8 mouse cellular contexts compared by ENCODE assay signal in genomic region chr2:27043461-27043860, GRCm38 (mm10). TPM values are rescaled to one million over a fixed set of nuclear protein-coding genes. Genes with fewer than 3 reads are reported as not detected.
DNase-seq lines count a peak whose midpoint lies in the region; ATAC-seq and TF ChIP-seq lines count a peak whose summit lies in the region.

No protein-coding gene starts in this region.

- H3K9me3 ChIP-seq in E14TG2a.4 (ENCODE audit: low read length), result no peaks in the 10 kb centered on the region
- no peaks in the 10 kb centered on the region for H3K9me3 ChIP-seq in hindbrain, embryonic 11.5 days (ENCODE audit: control insufficient read depth, low read length)
- no peaks in the 10 kb centered on the region for H3K9me3 ChIP-seq in lung, embryonic 16.5 days (ENCODE audit: control insufficient read depth, low read length)

- ATAC-seq in hindbrain, embryonic 11.5 days (ENCODE audit: low FRiP score), result peak; percentile 78
- ATAC-seq in lung, embryonic 16.5 days (ENCODE audit: low read depth), result peak; percentile 72

- peaks cover 1% of the 10 kb centered on the region; the same call in 1 of the 2 replicates for H3K4me1 ChIP-seq in E14TG2a.4 (replicated peaks; ENCODE audit: low read depth, low read length)
- no peaks in the 10 kb centered on the region for H3K4me1 ChIP-seq in hindbrain, embryonic 11.5 days (replicated peaks; ENCODE audit: control insufficient read depth, insufficient read depth, low read length)
- H3K4me1 ChIP-seq in lung, embryonic 16.5 days (replicated peaks; ENCODE audit: control insufficient read depth, insufficient read depth, low read length), result peaks cover 9% of the 10 kb centered on the region; the same call in 1 of the 2 replicates

- peak; percentile 58 for TF ChIP-seq CTCF in E14TG2a.4 (conservative IDR thresholded peaks at IDR 0.05; ENCODE audit: low read length)

- no peaks in the 10 kb centered on the region for H3K36me3 ChIP-seq in E14TG2a.4 (ENCODE audit: insufficient read depth, low read length)
- H3K36me3 ChIP-seq in hindbrain, embryonic 11.5 days (ENCODE audit: control insufficient read depth, insufficient read depth, low read length), result no peaks in the 10 kb centered on the region
- H3K36me3 ChIP-seq in lung, embryonic 16.5 days (ENCODE audit: control insufficient read depth, insufficient read depth, low read length), result no peaks in the 10 kb centered on the region

- no peaks in the 10 kb centered on the region for H3K27me3 ChIP-seq in E14TG2a.4 (ENCODE audit: insufficient read depth, low read length)
- H3K27me3 ChIP-seq in hindbrain, embryonic 11.5 days (ENCODE audit: control insufficient read depth, insufficient read depth, low read length), result no peaks in the 10 kb centered on the region
- H3K27me3 ChIP-seq in lung, embryonic 16.5 days (ENCODE audit: control insufficient read depth, insufficient read depth, low read depth, low read length), result no peaks in the 10 kb centered on the region

- peak; percentile 73 for DNase-seq in cerebellum, adult 8-10 months
- DNase-seq in frontal cortex, postnatal 10 days (ENCODE audit: low spot score in 2 of 2), result peak; percentile 73 to 86
- peak; percentile 90 for DNase-seq in hindbrain, embryonic 11.5 days (ENCODE audit: low spot score)
- peak; percentile 91 to 94 for DNase-seq in layer of hippocampus, postnatal 10 days (ENCODE audit: low spot score in 2 of 2)
- peak; percentile 82 for DNase-seq in retina, postnatal 1 day
- peak; percentile 85 for DNase-seq in thymus, postnatal 36 days

- no peak overlapping the region for H3K4me3 ChIP-seq in E14TG2a.4 (replicated peaks; ENCODE audit: low read length)
- H3K4me3 ChIP-seq in hindbrain, embryonic 11.5 days (ENCODE audit: low read depth, low read length), result no peak overlapping the region
- H3K4me3 ChIP-seq in lung, embryonic 16.5 days (ENCODE audit: low read length), result no peak overlapping the region

- no peak overlapping the region for H3K27ac ChIP-seq in hindbrain, embryonic 11.5 days (ENCODE audit: low read depth, low read length)
- H3K27ac ChIP-seq in lung, embryonic 16.5 days (ENCODE audit: low read length), result no peak overlapping the region

- WGBS in hindbrain, embryonic 11.5 days, result 40% methylated on average over 3 of the region's 3 CpGs
- WGBS in lung, embryonic 16.5 days, result 24% methylated on average over 3 of the region's 3 CpGs

- H3K9ac ChIP-seq in hindbrain, embryonic 11.5 days (ENCODE audit: low read depth, low read length), result no peak overlapping the region
- H3K9ac ChIP-seq in lung, embryonic 16.5 days (ENCODE audit: low read length), result no peak overlapping the region

- H3K4me2 ChIP-seq in hindbrain, embryonic 11.5 days (replicated peaks; ENCODE audit: low read depth, low read length), result no peak overlapping the region
- H3K4me2 ChIP-seq in lung, embryonic 16.5 days (ENCODE audit: low read depth, low read length), result no peak overlapping the region

RNA-seq across cellular contexts. Expression of gene Slc2a6, which starts 15.7 kb away (rescaled TPM):
- 1.1 and 2.3 TPM in 2 replicates for polyA plus RNA-seq in hindbrain, embryonic 11.5 days (2014; fragmentation: Nextera tagmentation; extraction: Ambion mirVana)
- total RNA-seq in layer of hippocampus, postnatal 10 days (2021), result 10 to 100 TPM; 44.3 to 44.9 TPM
- polyA plus RNA-seq in lung, embryonic 16.5 days (2015; fragmentation: Nextera tagmentation; extraction: Ambion mirVana), result 0.63 and 0.85 TPM in 2 replicates

RNA-seq across cellular contexts. Expression of gene Mymk, which starts 28.5 kb away (rescaled TPM):
- polyA plus RNA-seq in hindbrain, embryonic 11.5 days (2014; fragmentation: Nextera tagmentation; extraction: Ambion mirVana), result 1.9 and 3.6 TPM in 2 replicates
- total RNA-seq in layer of hippocampus, postnatal 10 days (2021), result 1 to 10 TPM; 1.0 to 1.4 TPM
- 1.6 and 3.4 TPM in 2 replicates for polyA plus RNA-seq in lung, embryonic 16.5 days (2015; fragmentation: Nextera tagmentation; extraction: Ambion mirVana)

RNA-seq across cellular contexts. Expression of gene Cacfd1, which starts 33.7 kb away (rescaled TPM):
- polyA plus RNA-seq in hindbrain, embryonic 11.5 days (2014; fragmentation: Nextera tagmentation; extraction: Ambion mirVana), result 91.7 and 98.9 TPM in 2 replicates
- total RNA-seq in layer of hippocampus, postnatal 10 days (2021), result 10 to 100 TPM; 63.2 to 63.3 TPM
- polyA plus RNA-seq in lung, embryonic 16.5 days (2015; fragmentation: Nextera tagmentation; extraction: Ambion mirVana), result 52.3 and 57.1 TPM in 2 replicates

RNA-seq across cellular contexts. Expression of gene Adamtsl2, which starts 35.7 kb away (rescaled TPM):
- polyA plus RNA-seq in hindbrain, embryonic 11.5 days (2014; fragmentation: Nextera tagmentation; extraction: Ambion mirVana), result 5.6 and 6.2 TPM in 2 replicates
- 10 to 100 TPM; 16.1 to 18.1 TPM for total RNA-seq in layer of hippocampus, postnatal 10 days (2021)
- polyA plus RNA-seq in lung, embryonic 16.5 days (2015; fragmentation: Nextera tagmentation; extraction: Ambion mirVana), result 27.9 and 28.4 TPM in 2 replicates
